Mouse (Mus musculus) intestine, embryonic 14.5 days (tissue): ENCODE data around the gene Gna12. TPM values are rescaled to one million over a fixed set of nuclear protein-coding genes. Genes with fewer than 3 reads are reported as not detected.

Source experiments
- ATAC-seq: fragments of 200-750 bp; cut with Nextera tagmentation; replicated peaks from 2 replicates; pipeline ENCODE4 v1.8.0; 2017; ENCODE audit warnings: low read depth, moderate number of reproducible peaks, moderate TSS enrichment, moderate library complexity; ENCODE audit not compliant: low FRiP score, low TSS enrichment
- DNase-seq: peaks from one replicate; pipeline ENCODE4 v3.0.0-alpha.2; 2018; ENCODE audit warnings: low spot score
- H3K27ac ChIP-seq: fragments of 300-500 bp; sonication (generic); 2 replicates; pipeline ENCODE4 v1.5.1; 2014; ENCODE audit warnings: low read depth, mild to moderate bottlenecking, control low read depth
- H3K27me3 ChIP-seq: fragments of 300-500 bp; sonication (generic); replicated peaks from 2 replicates; pipeline ENCODE4 v1.6.1; 2014; ENCODE audit warnings: low read length, control low read depth; ENCODE audit not compliant: control insufficient read depth, insufficient read depth
- H3K36me3 ChIP-seq: fragments of 300-500 bp; sonication (generic); 2 replicates; pipeline ENCODE4 v1.6.1; 2014; ENCODE audit warnings: low read length, control low read depth; ENCODE audit not compliant: control insufficient read depth, insufficient read depth
- H3K4me1 ChIP-seq: fragments of 300-500 bp; sonication (generic); replicated peaks from 2 replicates; pipeline ENCODE4 v1.6.1; 2014; ENCODE audit warnings: low read length, control low read depth, mixed read lengths; ENCODE audit not compliant: control insufficient read depth, insufficient read depth
- H3K4me2 ChIP-seq: fragments of 300-500 bp; sonication (generic); 2 replicates; pipeline ENCODE4 v1.6.1; 2014; ENCODE audit warnings: low read length
- H3K4me3 ChIP-seq: fragments of 300-500 bp; sonication (generic); 2 replicates; pipeline ENCODE4 v1.5.1; 2014; ENCODE audit warnings: low read depth, low read length, control low read depth, mixed read lengths
- H3K9ac ChIP-seq: fragments of 300-500 bp; sonication (generic); 2 replicates; pipeline ENCODE4 v1.6.1; 2014; ENCODE audit warnings: mild to moderate bottlenecking, low read length
- H3K9me3 ChIP-seq: fragments of 300-500 bp; sonication (generic); 2 replicates; pipeline ENCODE4 v1.6.1; 2016; ENCODE audit warnings: low read length, control low read depth; ENCODE audit not compliant: control insufficient read depth
- WGBS: fragments of 180-500 bp; shearing (Covaris S2); extraction: QIAGEN DNeasy Blood & Tissue Kit; methylation state at CpG from one replicate; pipeline ENCODE4 v1.1.7; 2014; 5-methylcytosine and 5-hydroxymethylcytosine counted together
- polyA plus RNA-seq: library from polyadenylated mRNA; unstranded; fragments of >200 nt; fragmentation: Nextera tagmentation; extraction: Ambion mirVana; gene quantifications from 2 replicates; pipeline ENCODE4 v1.2.1, GENCODE M21; 2014

Gene Gna12
- polyA plus RNA-seq, 1 experiment from 2014 or later, result 17.7 TPM

- ATAC-seq (no peak), DNase-seq (no peak)
- H3K4me2 ChIP-seq, result no peak overlapping the region
- no peak overlapping the region for H3K9ac ChIP-seq
- no peaks in the 10 kb centered on the region for H3K27me3 ChIP-seq
- H3K4me3 ChIP-seq, result no peak overlapping the region
- WGBS, result 81% methylated on average over 7 of the region's 7 CpGs
- no peaks in the 10 kb centered on the region for H3K9me3 ChIP-seq
- H3K4me1 ChIP-seq, result peaks cover 34% of the 10 kb centered on the region
- H3K36me3 ChIP-seq, result no peaks in the 10 kb centered on the region
- H3K27ac ChIP-seq, result no peak overlapping the region
These were observed 6.1 kb downstream of the Gna12 start for GRCm38 (mm10) chr5:140824126-140824525.

GRCm38 (mm10) chr5:140823386-140823785 lies 6.8 kb downstream of the Gna12 start:
- H3K9ac ChIP-seq, result no peak overlapping the region
- no peaks in the 10 kb centered on the region for H3K27me3 ChIP-seq
- no peak overlapping the region for H3K4me3 ChIP-seq
- 98% methylated on average over 2 of the region's 2 CpGs for WGBS
- DNase-seq (no peak), ATAC-seq (no peak)
- no peaks in the 10 kb centered on the region for H3K36me3 ChIP-seq
- H3K27ac ChIP-seq, result no peak overlapping the region
- H3K4me1 ChIP-seq, result peaks cover 31% of the 10 kb centered on the region
- H3K9me3 ChIP-seq, result no peaks in the 10 kb centered on the region
- H3K4me2 ChIP-seq, result no peak overlapping the region

GRCm38 (mm10) chr5:140821951-140822350 lies 8.3 kb downstream of the Gna12 start:
- ATAC-seq, result no peak
- Histone ChIP-seq H3K36me3 (no peaks in the 10 kb centered on the region), H3K4me1 (peaks cover 17% of the 10 kb centered on the region), H3K9me3 (no peaks in the 10 kb centered on the region), H3K4me3 (no peak overlapping the region), H3K27me3 (no peaks in the 10 kb centered on the region), H3K9ac (no peak overlapping the region), H3K4me2 (no peak overlapping the region), H3K27ac (no peak overlapping the region)
- no peak for DNase-seq
- WGBS, result 83% methylated on average over 4 of the region's 4 CpGs

DNA sequence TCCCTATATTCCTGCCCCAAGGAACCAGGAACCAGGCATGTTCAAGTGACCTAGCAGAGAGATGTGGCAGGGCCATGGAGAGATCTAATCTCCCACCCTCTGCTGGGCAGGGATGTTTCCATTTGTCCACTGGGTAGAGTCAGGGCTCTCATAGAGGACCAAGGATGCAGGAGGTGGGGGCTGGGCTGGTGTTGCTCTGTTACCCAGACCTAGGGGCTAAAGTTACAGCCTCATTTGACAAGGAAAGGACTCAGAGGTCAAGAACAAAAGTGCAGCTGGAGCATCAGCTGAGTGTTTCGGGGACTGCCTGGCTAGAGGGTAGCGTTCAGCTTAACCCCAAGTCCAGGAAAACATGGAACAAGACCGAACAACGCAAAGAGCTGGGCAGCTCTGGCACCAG lies 9.7 kb downstream of the Gna12 start:
- WGBS, result 68% methylated on average over 4 of the region's 4 CpGs
- DNase-seq (no peak), ATAC-seq (no peak)
- Histone ChIP-seq H3K27ac (no peak overlapping the region), H3K9me3 (no peaks in the 10 kb centered on the region), H3K9ac (no peak overlapping the region), H3K4me2 (no peak overlapping the region), H3K4me1 (peaks cover 16% of the 10 kb centered on the region), H3K27me3 (no peaks in the 10 kb centered on the region), H3K4me3 (no peak overlapping the region), H3K36me3 (no peaks in the 10 kb centered on the region)

DNA sequence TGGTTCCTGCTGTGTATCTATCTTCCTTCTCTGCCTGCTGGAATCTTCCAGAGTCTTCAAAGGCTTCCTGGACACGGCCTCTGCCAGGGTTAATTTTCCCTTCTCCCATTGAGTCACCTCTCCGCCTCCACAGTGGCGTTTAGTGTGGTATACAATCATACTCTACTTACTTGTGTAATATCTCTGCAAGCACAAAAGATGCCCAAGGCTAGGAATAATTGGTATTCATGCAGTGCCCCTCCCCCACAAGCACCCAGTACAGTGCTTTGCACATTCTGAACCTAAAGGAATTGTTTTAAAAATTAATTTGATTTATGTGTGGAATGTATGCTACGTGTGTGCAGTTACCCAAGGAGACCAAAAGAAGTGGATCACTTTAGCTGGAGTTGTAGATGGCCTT lies 10.6 kb downstream of the Gna12 start:
- H3K27me3 ChIP-seq, result no peaks in the 10 kb centered on the region
- H3K4me1 ChIP-seq, result peaks cover 24% of the 10 kb centered on the region
- no peak overlapping the region for H3K4me3 ChIP-seq
- ATAC-seq (no peak), DNase-seq (no peak)
- no peak overlapping the region for H3K4me2 ChIP-seq
- H3K9me3 ChIP-seq, result no peaks in the 10 kb centered on the region
- H3K9ac ChIP-seq, result no peak overlapping the region
- WGBS, result 62% methylated on average over 4 of the region's 4 CpGs
- H3K36me3 ChIP-seq, result no peaks in the 10 kb centered on the region
- no peak overlapping the region for H3K27ac ChIP-seq

GRCm38 (mm10) chr5:140818482-140819076 lies 11.7 kb downstream of the Gna12 start:
- ATAC-seq (no peak), DNase-seq (no peak)
- Histone ChIP-seq H3K9me3 (no peaks in the 10 kb centered on the region), H3K9ac (no peak overlapping the region), H3K27ac (no peak overlapping the region), H3K4me3 (no peak overlapping the region), H3K27me3 (no peaks in the 10 kb centered on the region), H3K36me3 (no peaks in the 10 kb centered on the region), H3K4me1 (peaks cover 24% of the 10 kb centered on the region), H3K4me2 (no peak overlapping the region)
- 78% methylated on average over 5 of the region's 5 CpGs for WGBS

GRCm38 (mm10) chr5:140816950-140817568 lies 13.2 kb downstream of the Gna12 start:
- no peak for DNase-seq
- Histone ChIP-seq H3K4me3 (no peak overlapping the region), H3K27me3 (no peaks in the 10 kb centered on the region), H3K4me2 (no peak overlapping the region), H3K9me3 (no peaks in the 10 kb centered on the region), H3K4me1 (peaks cover 27% of the 10 kb centered on the region), H3K27ac (no peak overlapping the region), H3K36me3 (no peaks in the 10 kb centered on the region), H3K9ac (no peak overlapping the region)
- 83% methylated on average over 6 of the region's 6 CpGs for WGBS
- ATAC-seq, result no peak

DNA sequence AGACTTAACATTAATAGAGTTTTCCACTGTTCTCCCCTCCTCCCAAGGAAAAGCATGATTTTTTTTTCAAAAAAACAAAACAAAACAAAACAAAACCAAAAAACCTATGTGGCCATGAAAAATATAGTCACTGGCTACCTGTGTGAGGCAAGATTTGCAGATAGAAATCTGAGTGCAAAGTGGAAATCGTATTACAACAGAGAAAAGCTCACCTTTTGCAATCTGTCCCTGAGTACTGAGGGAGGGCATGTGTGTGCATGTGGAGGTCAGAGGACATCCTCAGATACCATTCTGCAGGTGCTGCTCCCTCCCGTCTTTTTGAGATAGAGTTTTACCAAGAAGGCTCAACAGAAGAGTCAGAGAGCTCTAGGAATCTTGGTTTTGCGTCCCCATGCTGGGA lies 14.2 kb downstream of the Gna12 start:
- H3K27ac ChIP-seq, result no peak overlapping the region
- WGBS, result 92% methylated on average over 3 of the region's 3 CpGs
- H3K4me1 ChIP-seq, result peaks cover 33% of the 10 kb centered on the region

GRCm38 (mm10) chr5:140815059-140815728 lies 15.0 kb downstream of the Gna12 start:
- no peak overlapping the region for H3K27ac ChIP-seq
- peaks cover 39% of the 10 kb centered on the region for H3K4me1 ChIP-seq

More for the DNA sequence above, 14.2 kb downstream of the Gna12 start:
- H3K9me3 ChIP-seq, result no peaks in the 10 kb centered on the region
- no peaks in the 10 kb centered on the region for H3K27me3 ChIP-seq
- no peak overlapping the region for H3K9ac ChIP-seq
- no peak overlapping the region for H3K4me3 ChIP-seq
- no peak overlapping the region for H3K4me2 ChIP-seq
- DNase-seq (no peak), ATAC-seq (no peak)
- no peaks in the 10 kb centered on the region for H3K36me3 ChIP-seq

More at GRCm38 (mm10) chr5:140815059-140815728, 15.0 kb downstream of the Gna12 start:
- WGBS, result 34% methylated on average over 9 of the region's 9 CpGs
- DNase-seq (no peak), ATAC-seq (no peak)
- H3K36me3 ChIP-seq, result no peaks in the 10 kb centered on the region
- H3K4me2 ChIP-seq, result no peak overlapping the region
- no peak overlapping the region for H3K4me3 ChIP-seq
- no peak overlapping the region for H3K9ac ChIP-seq
- no peaks in the 10 kb centered on the region for H3K27me3 ChIP-seq
- H3K9me3 ChIP-seq, result no peaks in the 10 kb centered on the region
